Mouse (Mus musculus): Measurements from ENCODE around the gene Dyrk1b.

- TF ChIP-seq CTCF (IDR thresholded peaks at IDR 0.05; ENCODE audit: low read depth): peak; percentile 25; the same call in 1 of the 2 replicates
- TF ChIP-seq EP300 (IDR thresholded peaks at IDR 0.05; ENCODE audit: low read depth): no peak
Observed at GRCm38 (mm10) chr7:28203207-28204108, 24.2 kb downstream of the Dyrk1b start.

Data from liver, embryonic 14.5 days (tissue).